In genomic region chr4:101219839-101220238, GRCm38 (mm10) we compare ENCODE assay signal across 16 mouse cellular contexts. TPM values are rescaled to one million over a fixed set of nuclear protein-coding genes. Genes with fewer than 3 reads are reported as not detected.
DNase-seq lines count a peak whose midpoint lies in the region; ATAC-seq and TF ChIP-seq lines count a peak whose summit lies in the region.
"Had no signal": no experiment of that assay in that cellular context is flagged by ENCODE, and none has a peak within 500 bp of the region (broad histone marks: within the 10 kb centered on the region; RNA-seq: fewer than 3 reads in every experiment).

No protein-coding gene starts in this region.

- no peak overlapping the region for H3K4me3 ChIP-seq in left cerebral cortex, adult 2 months
- H3K4me3 ChIP-seq in embryonic fibroblast, embryonic 13.5 days (ENCODE audit: insufficient read depth, low read length) = no peak overlapping the region
- no peak overlapping the region for H3K4me3 ChIP-seq in neural tube, embryonic 15.5 days (replicated peaks)
- no peak overlapping the region for H3K4me3 ChIP-seq in hindbrain, embryonic 11.5 days (ENCODE audit: low read depth, low read length)
- H3K4me3 ChIP-seq: forebrain, embryonic 12.5 days; heart, embryonic 15.5 days; liver, embryonic 15.5 days had no signal

- peak overlapping the region; percentile 18; the same call in 1 of the 2 replicates for H3K27ac ChIP-seq in left cerebral cortex, adult 2 months
- peak overlapping the region; percentile 16 for H3K27ac ChIP-seq in embryonic fibroblast, embryonic 13.5 days (ENCODE audit: insufficient read depth, low read length)
- no peak overlapping the region for H3K27ac ChIP-seq in neural tube, embryonic 15.5 days (replicated peaks)
- no peak overlapping the region for H3K27ac ChIP-seq in hindbrain, embryonic 11.5 days (ENCODE audit: low read depth, low read length)
- H3K27ac ChIP-seq: forebrain, embryonic 12.5 days; hindbrain, postnatal 0 days; macrophage had no signal

- intact Hi-C loops in left cerebral cortex, adult 2 months (cut with DNase I) = loop anchor here (5.0 kb wide), 1 partner anchor 37 kb away; no protein-coding TSS in a partner anchor

- H3K27me3 ChIP-seq in neural tube, embryonic 15.5 days (replicated peaks) = no peaks in the 10 kb centered on the region
- H3K27me3 ChIP-seq in hindbrain, embryonic 11.5 days (ENCODE audit: control insufficient read depth, insufficient read depth, low read length) = no peaks in the 10 kb centered on the region
- H3K27me3 ChIP-seq: forebrain, embryonic 12.5 days; heart, embryonic 15.5 days; liver, embryonic 15.5 days had no signal

- no peak overlapping the region for H3K4me2 ChIP-seq in neural tube, embryonic 15.5 days
- no peak overlapping the region for H3K4me2 ChIP-seq in hindbrain, embryonic 11.5 days (replicated peaks; ENCODE audit: low read depth, low read length)
- H3K4me2 ChIP-seq: forebrain, embryonic 12.5 days; heart, embryonic 15.5 days; liver, embryonic 15.5 days had no signal

- no peak for TF ChIP-seq CTCF in left cerebral cortex, adult 2 months (IDR thresholded peaks at IDR 0.05)
- TF ChIP-seq CTCF in embryonic fibroblast, embryonic 13.5 days (IDR thresholded peaks at IDR 0.05; ENCODE audit: borderline replicate concordance, insufficient read depth, low read length) = no peak

- peaks cover 15% of the 10 kb centered on the region for H3K4me1 ChIP-seq in embryonic fibroblast, embryonic 13.5 days (ENCODE audit: control insufficient read depth, insufficient read depth, low read length)
- H3K4me1 ChIP-seq in neural tube, embryonic 15.5 days = no peaks in the 10 kb centered on the region
- no peaks in the 10 kb centered on the region for H3K4me1 ChIP-seq in hindbrain, embryonic 11.5 days (replicated peaks; ENCODE audit: control insufficient read depth, insufficient read depth, low read length)

- H3K9ac ChIP-seq in neural tube, embryonic 15.5 days (replicated peaks) = no peak overlapping the region
- H3K9ac ChIP-seq in hindbrain, embryonic 11.5 days (ENCODE audit: low read depth, low read length) = no peak overlapping the region
- H3K9ac ChIP-seq: forebrain, embryonic 12.5 days; heart, embryonic 15.5 days; liver, embryonic 15.5 days had no signal

- no peak for TF ChIP-seq POLR2A in embryonic fibroblast, embryonic 13.5 days (IDR thresholded peaks at IDR 0.05; ENCODE audit: low read depth, low read length)

- H3K9me3 ChIP-seq in neural tube, embryonic 15.5 days (replicated peaks) = no peaks in the 10 kb centered on the region
- H3K9me3 ChIP-seq in hindbrain, embryonic 11.5 days (ENCODE audit: control insufficient read depth, low read length) = no peaks in the 10 kb centered on the region
- H3K9me3 ChIP-seq: forebrain, embryonic 12.5 days; heart, embryonic 15.5 days; liver, embryonic 15.5 days had no signal

- no peak for DNase-seq in frontal cortex, postnatal 14 days (ENCODE audit: low spot score in 2 of 2)
- peak in 1 of 2 experiments; percentile 41 for DNase-seq in left cerebral cortex, adult 2 months (ENCODE audit: extremely low spot score in 1 of 2, low spot score in 2 of 2)
- DNase-seq in left cerebral cortex, adult 11 months (ENCODE audit: low spot score) = no peak
- DNase-seq in brain, adult 2 months (ENCODE audit: low read depth, low spot score) = peak; percentile 81
- no peak for DNase-seq in hindbrain, embryonic 11.5 days (ENCODE audit: low spot score)
- DNase-seq: gastrocnemius, postnatal 25 days; layer of hippocampus, postnatal 36 days had no signal

- peak; percentile 82 for ATAC-seq in frontal cortex, adult (ENCODE audit: low TSS enrichment)
- ATAC-seq in neural tube, embryonic 15.5 days (ENCODE audit: low FRiP score) = no peak
- no peak for ATAC-seq in hindbrain, embryonic 11.5 days (ENCODE audit: low FRiP score)
- ATAC-seq: hindbrain, postnatal 0 days; midbrain, embryonic 16.5 days had no signal

- WGBS in neural tube, embryonic 15.5 days = 79% methylated on average over 2 of the region's 2 CpGs
- WGBS in hindbrain, embryonic 11.5 days = 83% methylated on average over 2 of the region's 2 CpGs

- no peaks in the 10 kb centered on the region for H3K36me3 ChIP-seq in neural tube, embryonic 15.5 days
- H3K36me3 ChIP-seq in hindbrain, embryonic 11.5 days (ENCODE audit: control insufficient read depth, insufficient read depth, low read length) = no peaks in the 10 kb centered on the region
- H3K36me3 ChIP-seq: forebrain, embryonic 12.5 days; heart, embryonic 15.5 days had no signal

RNA-seq across cellular contexts. Expression of gene Jak1, which starts 45.2 kb away (rescaled TPM):
- 100 to 1,000 TPM; 121 to 129 TPM for total RNA-seq in left cerebral cortex, adult 2 months (2021)
- polyA plus RNA-seq in embryonic fibroblast, embryonic 13.5 days (2011; ENCODE audit: insufficient read length, low read depth, missing spikeins) = 186 and 192 TPM in 2 replicates
- polyA plus RNA-seq in neural tube, embryonic 15.5 days (2015; fragmentation: Nextera tagmentation; extraction: Ambion mirVana) = 85.2 and 95.6 TPM in 2 replicates
- 62.9 and 68.0 TPM in 2 replicates for polyA plus RNA-seq in hindbrain, embryonic 11.5 days (2014; fragmentation: Nextera tagmentation; extraction: Ambion mirVana)

Comparison
In these comparisons a context has a peak if more than half of its experiments do, and no peak if none do; other contexts are left out.
1. H3K27ac ChIP-seq: peak in left cerebral cortex, adult 2 months (single experiment) and embryonic fibroblast, embryonic 13.5 days (single experiment); none in neural tube, embryonic 15.5 days (single experiment) and hindbrain, embryonic 11.5 days (single experiment).